Mouse (Mus musculus) large intestine, adult 2 months (tissue): ENCODE data around the gene Mgat5. TPM values are rescaled to one million over a fixed set of nuclear protein-coding genes. Genes with fewer than 3 reads are reported as not detected.

Source experiments
- DNase-seq: peaks from one replicate; pipeline ENCODE4 v3.0.0-alpha.2; 2012; ENCODE audit warnings: low read depth, low spot score
- WGBS: fragments of 180-500 bp; shearing (Covaris S2); methylation state at CpG from one replicate; pipeline ENCODE4 v1.1.7; 2018; 5-methylcytosine and 5-hydroxymethylcytosine counted together
- polyA plus RNA-seq: library from polyadenylated mRNA; depleted of rRNA; stranded (reverse); fragments of >200 nt; gene quantifications from 2 replicates; pipeline ENCODE4 v1.2.3, GENCODE M21; 2012

The Mgat5 gene
- polyA plus RNA-seq, 1 experiment, result 11.6 TPM

- no peak for DNase-seq
- WGBS, result 83% methylated on average over 3 of the region's 3 CpGs
Measured at GRCm38 (mm10) chr1:127404655-127405054, 199.8 kb downstream of the Mgat5 start.

- WGBS, result 68% methylated on average over 2 of the region's 2 CpGs
- no peak for DNase-seq
Measured at GRCm38 (mm10) chr1:127408957-127409423, 204.2 kb downstream of the Mgat5 start.

GRCm38 (mm10) chr1:127409512-127409911 lies 204.7 kb downstream of the Mgat5 start:
- no peak for DNase-seq
- WGBS, result 70% methylated on average over 5 of the region's 5 CpGs

GRCm38 (mm10) chr1:127414500-127414899 lies 209.7 kb downstream of the Mgat5 start:
- no peak for DNase-seq
- 86% methylated on average over 7 of the region's 7 CpGs for WGBS

- 93% methylated on average over 1 of the region's 1 CpGs for WGBS
- no peak for DNase-seq
Measured at GRCm38 (mm10) chr1:127415896-127416295, 211.1 kb downstream of the Mgat5 start.

- DNase-seq, result no peak
- 78% methylated on average over 1 of the region's 1 CpGs for WGBS
Measured at GRCm38 (mm10) chr1:127416971-127417370, 212.2 kb downstream of the Mgat5 start.

- no peak for DNase-seq
- 79% methylated on average over 4 of the region's 4 CpGs for WGBS
Measured at GRCm38 (mm10) chr1:127418916-127419575, 214.2 kb downstream of the Mgat5 start.

GRCm38 (mm10) chr1:127419581-127419980 lies 214.8 kb downstream of the Mgat5 start:
- no peak for DNase-seq
- WGBS, result 66% methylated on average over 7 of the region's 7 CpGs

GRCm38 (mm10) chr1:127420383-127420782 lies 215.6 kb downstream of the Mgat5 start:
- WGBS, result 76% methylated on average over 13 of the region's 13 CpGs

GRCm38 (mm10) chr1:127420795-127421194 lies 216.0 kb downstream of the Mgat5 start:
- WGBS, result 35% methylated on average over 15 of the region's 15 CpGs
- no peak for DNase-seq

More at GRCm38 (mm10) chr1:127420383-127420782, 215.6 kb downstream of the Mgat5 start:
- DNase-seq, result no peak

GRCm38 (mm10) chr1:127422565-127422964 lies 217.8 kb downstream of the Mgat5 start:
- DNase-seq, result no peak
- 87% methylated on average over 4 of the region's 4 CpGs for WGBS

- WGBS, result 15% methylated on average over 6 of the region's 6 CpGs
- peak; percentile 31 for DNase-seq
Measured at GRCm38 (mm10) chr1:127425021-127425532, 220.3 kb downstream of the Mgat5 start.

GRCm38 (mm10) chr1:127430290-127430689 lies 225.5 kb downstream of the Mgat5 start:
- DNase-seq, result no peak
- 92% methylated on average over 7 of the region's 7 CpGs for WGBS

- DNase-seq, result no peak
- WGBS, result 78% methylated on average over 4 of the region's 4 CpGs
Measured at GRCm38 (mm10) chr1:127434829-127435228, 230.0 kb downstream of the Mgat5 start.

- 22% methylated on average over 6 of the region's 6 CpGs for WGBS
- DNase-seq, result peak; percentile 58
Measured at GRCm38 (mm10) chr1:127437091-127437490, 232.3 kb downstream of the Mgat5 start.

GRCm38 (mm10) chr1:127439452-127439891 lies 234.7 kb downstream of the Mgat5 start:
- DNase-seq, result no peak
- WGBS, result 84% methylated on average over 9 of the region's 9 CpGs

- WGBS, result 98% methylated on average over 1 of the region's 1 CpGs
- no peak for DNase-seq
Measured at GRCm38 (mm10) chr1:127441007-127441406, 236.2 kb downstream of the Mgat5 start.

GRCm38 (mm10) chr1:127441736-127442135 lies 236.9 kb downstream of the Mgat5 start:
- DNase-seq, result no peak
- 67% methylated on average over 3 of the region's 3 CpGs for WGBS

GRCm38 (mm10) chr1:127442880-127443877 lies 238.4 kb downstream of the Mgat5 start:
- WGBS, result 71% methylated on average over 14 of the region's 14 CpGs
- no peak for DNase-seq

GRCm38 (mm10) chr1:127444836-127445485 lies 240.1 kb downstream of the Mgat5 start:
- WGBS, result 64% methylated on average over 5 of the region's 5 CpGs
- DNase-seq, result no peak
